Mouse (Mus musculus) hindbrain, embryonic 12.5 days (tissue): ENCODE results near the gene Mttp. TPM values are rescaled to one million over a fixed set of nuclear protein-coding genes. Genes with fewer than 3 reads are reported as not detected.

Experiments used
- ATAC-seq: fragments of 200-750 bp; cut with Nextera tagmentation; 2 replicates; pipeline ENCODE4 v1.8.0; 2017; ENCODE audit warnings: moderate TSS enrichment; ENCODE audit not compliant: low FRiP score
- H3K27ac ChIP-seq: fragments of 300-500 bp; sonication (generic); 2 replicates; pipeline ENCODE4 v1.5.1; 2016; ENCODE audit warnings: mild to moderate bottlenecking
- H3K27me3 ChIP-seq: fragments of 300-500 bp; sonication (generic); 2 replicates; pipeline ENCODE4 v1.6.1; 2016; ENCODE audit warnings: mild to moderate bottlenecking
- H3K36me3 ChIP-seq: fragments of 300-500 bp; sonication (generic); 2 replicates; pipeline ENCODE4 v1.6.1; 2016; ENCODE audit warnings: mild to moderate bottlenecking
- H3K4me1 ChIP-seq: fragments of 300-500 bp; sonication (generic); 2 replicates; pipeline ENCODE4 v1.6.1; 2016
- H3K4me2 ChIP-seq: fragments of 300-500 bp; sonication (generic); replicated peaks from 2 replicates; pipeline ENCODE4 v1.6.1; 2016; ENCODE audit warnings: mild to moderate bottlenecking
- H3K4me3 ChIP-seq: fragments of 300-500 bp; sonication (generic); 2 replicates; pipeline ENCODE4 v1.5.1; 2016; ENCODE audit warnings: mild to moderate bottlenecking
- H3K9ac ChIP-seq: fragments of 300-500 bp; sonication (generic); 2 replicates; pipeline ENCODE4 v1.6.1; 2016; ENCODE audit warnings: mild to moderate bottlenecking, moderate library complexity
- H3K9me3 ChIP-seq: fragments of 300-500 bp; sonication (generic); replicated peaks from 2 replicates; pipeline ENCODE4 v1.6.1; 2016; ENCODE audit warnings: mild to moderate bottlenecking
- WGBS: fragments of 180-500 bp; shearing (Covaris S2); methylation state at CpG from one replicate; pipeline ENCODE4 v1.1.7; 2016; 5-methylcytosine and 5-hydroxymethylcytosine counted together
- polyA plus RNA-seq: library from polyadenylated mRNA; unstranded; fragments of >200 nt; fragmentation: Nextera tagmentation; extraction: Ambion mirVana; gene quantifications from 2 replicates; pipeline ENCODE4 v1.2.1, GENCODE M21; 2016

Mttp gene
- polyA plus RNA-seq, 1 experiment from 2014 or later: 10.0 TPM

DNA sequence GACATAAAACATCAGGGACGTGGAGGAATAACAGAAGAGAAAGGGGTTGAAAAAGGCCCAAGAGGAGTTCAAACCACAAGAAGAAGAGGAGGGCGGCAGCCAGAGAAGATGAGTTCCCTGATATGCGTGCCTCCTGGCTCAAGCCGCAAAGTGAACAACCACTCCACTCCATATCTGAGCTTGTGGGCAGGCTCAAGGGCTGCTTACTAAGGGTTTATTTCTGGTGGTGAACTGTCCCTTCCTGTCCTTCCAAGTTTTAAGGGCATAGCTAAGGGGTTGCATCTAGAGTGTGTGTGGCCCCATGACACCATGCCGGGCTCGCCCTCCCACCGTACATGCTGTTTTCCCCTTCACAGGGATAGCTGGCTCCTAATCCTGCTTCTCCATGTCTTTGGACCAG lies 84.3 kb downstream of the Mttp start:
- no peaks in the 10 kb centered on the region for H3K36me3 ChIP-seq
- no peak overlapping the region for H3K27ac ChIP-seq
- no peak overlapping the region for H3K4me3 ChIP-seq
- no peak for ATAC-seq
- H3K4me2 ChIP-seq: no peak overlapping the region
- peaks cover 11% of the 10 kb centered on the region for H3K4me1 ChIP-seq
- H3K27me3 ChIP-seq: no peaks in the 10 kb centered on the region
- H3K9ac ChIP-seq: no peak overlapping the region
- 94% methylated on average over 7 of the region's 7 CpGs for WGBS
- H3K9me3 ChIP-seq: no peaks in the 10 kb centered on the region

GRCm38 (mm10) chr3:138058226-138058625 lies 86.5 kb downstream of the Mttp start:
- ATAC-seq: no peak
- 63% methylated on average over 4 of the region's 4 CpGs for WGBS
- no peak overlapping the region for H3K4me3 ChIP-seq
- H3K9ac ChIP-seq: no peak overlapping the region
- no peaks in the 10 kb centered on the region for H3K9me3 ChIP-seq
- H3K4me1 ChIP-seq: no peaks in the 10 kb centered on the region
- H3K27ac ChIP-seq: no peak overlapping the region
- H3K27me3 ChIP-seq: no peaks in the 10 kb centered on the region
- H3K4me2 ChIP-seq: no peak overlapping the region
- no peaks in the 10 kb centered on the region for H3K36me3 ChIP-seq

GRCm38 (mm10) chr3:138056976-138057375 lies 87.8 kb downstream of the Mttp start:
- 54% methylated on average over 7 of the region's 7 CpGs for WGBS
- Histone ChIP-seq H3K4me2 (no peak overlapping the region), H3K4me1 (no peaks in the 10 kb centered on the region), H3K9me3 (no peaks in the 10 kb centered on the region), H3K4me3 (no peak overlapping the region), H3K36me3 (no peaks in the 10 kb centered on the region), H3K9ac (no peak overlapping the region), H3K27ac (no peak overlapping the region), H3K27me3 (no peaks in the 10 kb centered on the region)
- ATAC-seq: no peak

GRCm38 (mm10) chr3:138053969-138054368 lies 90.8 kb downstream of the Mttp start:
- Histone ChIP-seq H3K27ac (no peak overlapping the region), H3K9me3 (no peaks in the 10 kb centered on the region), H3K4me1 (no peaks in the 10 kb centered on the region), H3K36me3 (no peaks in the 10 kb centered on the region), H3K4me3 (no peak overlapping the region), H3K9ac (no peak overlapping the region), H3K27me3 (no peaks in the 10 kb centered on the region), H3K4me2 (no peak overlapping the region)
- no peak for ATAC-seq
- 44% methylated on average over 4 of the region's 4 CpGs for WGBS

GRCm38 (mm10) chr3:138051431-138051830 lies 93.3 kb downstream of the Mttp start:
- Histone ChIP-seq H3K27ac (no peak overlapping the region), H3K9me3 (no peaks in the 10 kb centered on the region), H3K27me3 (no peaks in the 10 kb centered on the region), H3K9ac (no peak overlapping the region), H3K4me2 (no peak overlapping the region), H3K4me3 (no peak overlapping the region), H3K36me3 (no peaks in the 10 kb centered on the region), H3K4me1 (no peaks in the 10 kb centered on the region)
- no peak for ATAC-seq
- 73% methylated on average over 3 of the region's 3 CpGs for WGBS

DNA sequence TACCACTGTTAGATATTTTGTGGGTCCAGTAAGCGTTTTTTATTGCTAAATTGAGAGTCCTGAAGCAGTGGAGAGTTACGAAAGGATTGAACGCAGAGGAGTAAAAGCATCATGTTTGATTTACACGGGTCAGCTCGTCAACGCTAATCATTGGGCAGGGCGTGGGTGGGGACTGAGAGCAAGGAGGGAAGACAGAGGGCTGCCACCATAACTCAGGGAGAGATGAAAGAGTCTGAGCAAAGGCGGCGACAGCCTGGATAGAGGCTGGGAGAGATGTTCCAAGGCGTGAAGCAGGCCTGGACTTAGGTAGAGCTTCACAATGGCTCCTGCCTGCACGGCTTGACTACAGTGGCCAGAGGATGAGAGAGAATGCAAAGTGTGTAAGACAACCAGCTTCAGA lies 94.0 kb downstream of the Mttp start:
- no peak overlapping the region for H3K9ac ChIP-seq
- 89% methylated on average over 11 of the region's 11 CpGs for WGBS

GRCm38 (mm10) chr3:138049555-138049954 lies 95.2 kb downstream of the Mttp start:
- Histone ChIP-seq H3K36me3 (no peaks in the 10 kb centered on the region), H3K27me3 (no peaks in the 10 kb centered on the region), H3K4me3 (no peak overlapping the region), H3K9me3 (no peaks in the 10 kb centered on the region), H3K9ac (no peak overlapping the region), H3K27ac (no peak overlapping the region), H3K4me1 (no peaks in the 10 kb centered on the region), H3K4me2 (no peak overlapping the region)
- 88% methylated on average over 6 of the region's 6 CpGs for WGBS
- no peak for ATAC-seq

More for the DNA sequence above, 94.0 kb downstream of the Mttp start:
- no peak for ATAC-seq
- Histone ChIP-seq H3K4me1 (no peaks in the 10 kb centered on the region), H3K4me2 (no peak overlapping the region), H3K27me3 (no peaks in the 10 kb centered on the region), H3K36me3 (no peaks in the 10 kb centered on the region), H3K27ac (no peak overlapping the region), H3K4me3 (no peak overlapping the region), H3K9me3 (no peaks in the 10 kb centered on the region)

DNA sequence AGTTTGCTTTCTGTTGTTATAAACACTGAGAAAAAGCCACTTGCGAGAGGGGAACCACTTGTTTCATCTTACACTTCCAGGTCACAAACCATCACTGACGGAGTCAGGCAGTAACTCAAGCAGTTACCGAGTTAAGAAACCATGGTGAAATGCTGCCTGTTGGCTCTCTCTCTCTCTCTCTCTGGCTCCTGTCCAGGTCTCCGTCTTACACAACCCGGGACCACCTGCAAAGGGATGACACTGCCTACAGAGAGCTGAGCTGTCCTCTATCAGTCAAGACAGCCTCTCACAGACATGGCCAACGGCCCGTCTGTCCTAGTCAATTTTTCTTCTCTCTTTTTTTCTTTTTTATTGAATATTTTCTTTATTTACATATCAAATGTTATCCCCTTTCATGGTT lies 101.5 kb downstream of the Mttp start:
- no peak overlapping the region for H3K9ac ChIP-seq
- no peak for ATAC-seq

DNA sequence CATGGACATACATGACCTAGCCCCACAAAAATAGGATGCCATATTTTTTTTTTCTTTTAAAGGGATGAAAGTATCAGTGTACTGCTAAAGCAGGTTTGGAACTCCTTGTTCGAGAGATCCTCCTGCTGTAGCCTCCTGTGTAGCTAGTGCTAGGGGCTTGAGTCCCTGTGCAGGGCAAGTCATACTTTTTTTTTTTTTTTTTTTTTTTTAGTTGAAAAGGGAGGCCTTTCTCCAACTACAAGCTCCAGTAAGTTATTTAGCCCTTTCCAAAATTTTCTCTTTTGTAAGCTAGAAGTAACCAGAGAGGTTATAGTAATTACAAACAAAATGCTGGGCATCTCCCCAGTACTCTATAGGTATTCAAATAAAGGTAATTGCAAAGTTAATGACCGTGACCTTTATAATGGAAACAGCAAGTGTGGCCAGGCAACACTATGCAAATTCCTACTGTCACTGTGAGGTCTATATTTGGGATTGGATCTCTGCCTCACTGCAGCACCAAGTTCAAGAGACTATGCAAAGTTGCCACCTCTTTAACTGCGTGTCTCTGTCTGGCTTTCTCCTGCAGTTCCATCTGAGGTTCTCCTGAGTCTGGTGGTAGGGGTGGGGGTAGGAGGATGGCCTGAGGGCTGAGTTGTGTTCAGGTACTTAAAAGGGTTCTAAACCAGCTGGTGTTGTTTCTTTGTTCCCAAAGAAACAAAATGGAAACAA lies 103.0 kb downstream of the Mttp start:
- no peaks in the 10 kb centered on the region for H3K4me1 ChIP-seq
- WGBS: 57% methylated on average over 3 of the region's 3 CpGs
- no peak overlapping the region for H3K9ac ChIP-seq
- no peak overlapping the region for H3K27ac ChIP-seq
- no peak overlapping the region for H3K4me2 ChIP-seq
- ATAC-seq: peak; percentile 29; the same call in 1 of the 2 replicates
- no peak overlapping the region for H3K4me3 ChIP-seq
- H3K36me3 ChIP-seq: no peaks in the 10 kb centered on the region
- no peaks in the 10 kb centered on the region for H3K27me3 ChIP-seq
- no peaks in the 10 kb centered on the region for H3K9me3 ChIP-seq

More for the DNA sequence above, 101.5 kb downstream of the Mttp start:
- Histone ChIP-seq H3K36me3 (no peaks in the 10 kb centered on the region), H3K4me2 (no peak overlapping the region), H3K4me3 (no peak overlapping the region), H3K4me1 (no peaks in the 10 kb centered on the region), H3K27me3 (no peaks in the 10 kb centered on the region), H3K9me3 (no peaks in the 10 kb centered on the region), H3K27ac (no peak overlapping the region)
- WGBS: 79% methylated on average over 7 of the region's 7 CpGs

DNA sequence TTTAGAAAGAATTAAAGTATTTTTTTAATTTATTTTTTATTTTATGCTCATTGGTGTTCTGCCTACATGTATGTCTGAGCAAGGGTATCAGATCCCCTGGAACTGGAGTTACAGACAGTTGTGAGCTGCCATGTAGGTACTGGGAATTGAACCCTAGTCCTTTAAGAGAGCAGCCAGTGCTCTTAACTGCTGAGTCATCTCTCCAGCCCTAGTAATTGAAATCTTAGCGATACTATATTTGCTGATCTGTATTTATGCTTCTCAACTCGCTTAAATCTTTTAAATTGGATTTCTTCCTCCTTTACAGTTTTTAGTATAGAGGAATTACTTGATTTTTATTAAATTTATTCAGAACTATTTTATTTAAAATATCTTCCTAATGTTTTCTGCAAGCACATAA lies 103.8 kb downstream of the Mttp start:
- Histone ChIP-seq H3K27ac (no peak overlapping the region), H3K36me3 (no peaks in the 10 kb centered on the region), H3K27me3 (no peaks in the 10 kb centered on the region), H3K4me2 (no peak overlapping the region), H3K4me3 (no peak overlapping the region), H3K9ac (no peak overlapping the region), H3K9me3 (no peaks in the 10 kb centered on the region), H3K4me1 (no peaks in the 10 kb centered on the region)
- no peak for ATAC-seq
- 82% methylated on average over 2 of the region's 2 CpGs for WGBS

Other genes starting within 250 kb of the Mttp start
- 97.6 and 98.1 TPM in 2 replicates for gene Lamtor3, start 226.5 kb downstream of the Mttp start, polyA plus RNA-seq
- 2.3 and 2.6 TPM in 2 replicates for gene Dapp1, start 163.4 kb downstream of the Mttp start, polyA plus RNA-seq
- gene 1110002E22Rik, start 79.9 kb downstream of the Mttp start, polyA plus RNA-seq: 0.42 and 0.45 TPM in 2 replicates
- gene Gm5105, start 77.6 kb downstream of the Mttp start, polyA plus RNA-seq: not detected in 2 replicates
- gene Trmt10a, start 1.5 kb downstream of the Mttp start, polyA plus RNA-seq: 11.8 and 11.9 TPM in 2 replicates
- not detected in 2 replicates for gene 4930579F01Rik, start 48.9 kb upstream of the Mttp start, polyA plus RNA-seq
- gene Adh7, start 72.8 kb upstream of the Mttp start, polyA plus RNA-seq: 0.15 and 0.17 TPM in 2 replicates
- gene Adh1, start 116.0 kb upstream of the Mttp start, polyA plus RNA-seq: 0.39 and 0.93 TPM in 2 replicates
- gene Adh6a, start 168.3 kb upstream of the Mttp start, polyA plus RNA-seq: not detected in 2 replicates
- gene Adh6b, start 196.8 kb upstream of the Mttp start, polyA plus RNA-seq: 0.21 and 0.22 TPM in 2 replicates